Mouse (Mus musculus): ENCODE results near the gene Gucd1. TPM values are rescaled to one million over a fixed set of nuclear protein-coding genes. Genes with fewer than 3 reads are reported as not detected.

Gucd1 gene
- polyA plus RNA-seq (2012; rRNA removed): 31.5 and 31.6 TPM in 2 replicates

DNA sequence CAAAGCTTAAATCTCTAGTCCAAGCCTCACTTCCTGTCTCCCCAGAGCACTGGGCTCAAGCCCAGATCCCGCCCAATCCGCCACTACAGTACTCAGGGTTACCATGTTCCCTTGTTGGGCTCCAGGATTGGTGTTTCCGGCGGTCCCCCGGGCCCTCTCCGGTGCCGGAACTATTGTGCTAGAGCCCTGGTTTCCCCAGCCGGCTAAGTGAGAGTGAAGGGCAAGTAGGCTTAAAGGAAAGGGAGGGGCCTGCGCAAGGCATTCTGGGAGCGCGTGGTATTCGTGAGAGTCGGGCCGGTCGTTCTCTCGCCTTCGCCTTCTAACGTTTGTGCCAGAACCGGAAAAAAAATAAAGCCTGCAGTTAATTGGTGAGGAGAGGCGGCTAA is at the start of gene Gucd1:
Gene Gucd1 (minus strand): TSS at position 215 of the 386 bp plus-strand sequence.

DNA sequence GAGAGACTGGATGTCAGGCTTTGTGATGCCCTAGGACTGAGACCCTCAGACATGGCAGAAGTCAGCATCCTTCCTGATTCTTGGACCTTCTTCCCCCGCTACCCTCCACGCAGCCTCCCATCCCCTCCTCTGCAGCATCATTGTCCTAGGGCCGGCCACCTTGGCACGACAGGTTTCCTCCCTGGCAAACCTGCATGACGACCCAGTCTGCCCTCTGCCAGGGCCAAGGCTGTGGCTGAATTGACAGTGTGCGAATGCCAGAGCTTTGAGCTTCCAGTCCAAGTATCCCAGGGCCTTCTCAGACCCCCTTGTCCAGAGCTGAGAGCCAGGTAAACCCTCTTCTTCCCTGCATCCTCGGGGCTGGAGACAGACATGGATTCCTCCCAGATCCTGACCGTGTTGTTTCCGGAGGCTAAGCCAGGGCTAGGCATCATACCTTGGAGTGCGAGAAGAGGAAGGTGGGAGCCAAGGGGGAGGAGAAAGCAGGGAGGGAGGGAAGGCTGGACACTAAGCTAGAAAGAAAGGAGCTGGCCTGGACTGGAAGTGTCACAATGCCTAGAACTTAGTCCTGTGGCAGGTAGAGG is 43.4 kb upstream of the Gucd1 start, which contains the start of gene Ggt1:
Gene Ggt1 (plus strand): TSS at position 534 of the 584 bp plus-strand sequence.

DNA sequence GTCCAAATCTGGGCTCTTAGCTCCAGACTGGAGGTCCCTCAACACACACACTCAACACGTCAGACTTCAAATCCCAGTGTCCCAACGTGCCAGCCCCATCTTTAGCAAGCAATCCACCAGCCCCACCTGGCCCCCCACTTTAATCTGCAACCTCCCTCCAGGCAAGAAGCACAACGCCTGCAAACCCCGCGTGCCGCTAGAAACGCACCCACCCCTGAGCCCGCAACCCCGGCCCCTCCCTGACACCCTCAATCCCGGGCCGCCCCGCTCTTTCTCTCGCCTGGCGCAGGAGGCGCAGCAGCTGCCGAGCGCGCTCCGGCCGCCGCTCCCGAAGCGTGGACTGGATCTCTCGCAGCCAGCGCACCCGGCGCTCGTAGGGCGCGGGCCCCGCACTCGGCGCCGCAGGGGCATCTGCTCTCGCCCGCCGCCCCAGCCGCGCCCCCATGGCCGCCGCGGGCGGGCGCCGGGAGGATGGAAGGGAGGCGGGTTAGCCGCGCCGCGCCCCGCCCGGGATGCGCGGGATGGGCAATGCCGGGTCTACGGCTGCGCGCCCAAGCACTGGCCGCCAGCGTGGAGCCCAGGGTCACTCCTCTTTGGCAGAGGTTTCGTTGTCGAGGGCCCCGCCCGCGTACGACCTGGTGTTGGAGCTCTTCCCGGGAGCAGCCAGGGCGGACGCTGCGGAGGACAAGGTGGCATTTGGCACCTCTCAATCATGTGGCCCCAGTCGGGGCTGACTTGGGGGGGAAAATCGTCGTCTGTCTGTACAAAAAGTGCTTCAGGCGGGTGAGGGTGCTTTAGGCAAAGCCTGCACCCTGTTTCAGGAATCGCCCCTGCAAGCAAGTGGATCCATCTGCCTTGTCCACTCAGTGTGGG is 42.1 kb upstream of the Gucd1 start, which contains the start of gene Lrrc75b:
Gene Lrrc75b (minus strand): TSS at position 655 of the 873 bp plus-strand sequence.

DNA sequence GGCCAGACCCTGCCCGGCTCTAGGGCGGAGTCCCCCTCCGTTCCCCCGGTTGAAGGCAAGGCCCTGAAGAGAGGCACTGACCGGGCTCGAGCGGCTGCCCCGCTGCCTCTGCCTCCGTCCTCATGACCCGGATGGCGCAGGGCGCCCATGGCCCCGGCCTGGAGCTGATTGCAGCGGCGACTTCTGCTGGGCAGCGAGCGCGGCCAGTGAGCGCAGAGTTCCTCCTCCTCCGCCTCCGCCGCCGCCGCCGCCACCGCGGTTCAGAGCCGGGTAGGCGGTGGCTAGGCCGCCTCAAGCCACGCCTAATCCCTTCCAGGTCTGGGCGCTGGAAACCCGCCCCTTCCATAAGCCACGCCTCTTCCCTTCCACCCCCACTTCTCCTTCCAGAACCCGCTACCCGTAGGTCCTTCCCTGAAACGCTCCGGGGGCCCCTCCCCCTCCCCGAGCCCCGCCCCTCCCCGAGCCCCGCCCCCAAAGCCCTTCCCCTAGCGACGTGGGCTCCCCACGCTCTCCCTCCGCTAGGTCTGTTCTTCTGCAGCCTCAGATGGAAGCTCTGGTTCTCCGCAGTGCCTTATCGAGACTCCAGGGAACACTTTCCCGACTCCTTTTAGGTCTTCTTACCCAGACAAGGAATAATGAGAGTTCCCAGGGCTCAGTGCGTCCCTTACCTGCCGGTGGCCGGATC is 557 bp downstream of the Gucd1 start, which contains the start of gene Snrpd3:
Gene Snrpd3 (plus strand): TSS at position 479 of the 685 bp plus-strand sequence.

DNA sequence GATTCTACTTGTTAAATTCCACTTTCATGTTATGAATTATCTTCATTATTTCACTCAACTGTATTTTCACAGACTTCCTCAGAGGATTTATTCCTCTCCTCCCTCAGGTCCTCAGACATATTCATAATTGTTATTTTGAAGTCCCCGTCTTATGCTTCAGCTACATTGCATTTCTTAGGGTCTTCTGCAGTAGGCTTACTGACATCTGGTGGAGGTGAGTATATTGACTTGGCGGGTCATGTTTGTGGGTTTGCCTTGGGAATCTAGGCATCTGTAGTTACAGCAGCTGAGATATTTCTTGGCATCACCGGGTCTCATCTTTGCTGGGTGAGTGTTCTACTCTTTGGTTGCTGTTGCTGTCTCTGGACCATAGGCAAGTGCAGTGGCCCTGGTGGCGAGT is 116.8 kb downstream of the Gucd1 start, which contains the start of gene Upb1:
Gene Upb1 (plus strand): TSS at position 158 of the 400 bp plus-strand sequence.

DNA sequence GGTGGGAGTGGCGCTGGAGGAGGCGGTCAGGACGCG is 201.1 kb downstream of the Gucd1 start, which contains the start of gene Adora2a:
Gene Adora2a (plus strand): TSS at position 6 of the 36 bp plus-strand sequence.

Other genes with a start within 250 kb of the Gucd1 start
- gene Adora2a, start 201.1 kb downstream of the Gucd1 start, polyA plus RNA-seq (2012; rRNA removed): 5.8 and 7.4 TPM in 2 replicates
- 0.04 and 0.10 TPM in 2 replicates for gene Upb1, start 116.9 kb downstream of the Gucd1 start, polyA plus RNA-seq (2012; rRNA removed)
- 126 and 148 TPM in 2 replicates for gene Snrpd3, start 421 bp downstream of the Gucd1 start, polyA plus RNA-seq (2012; rRNA removed)
- 21.7 and 24.2 TPM in 2 replicates for gene Lrrc75b, start 42.4 kb upstream of the Gucd1 start, polyA plus RNA-seq (2012; rRNA removed)
- gene Ggt1, start 43.6 kb upstream of the Gucd1 start, polyA plus RNA-seq (2012; rRNA removed): 1.9 and 2.6 TPM in 2 replicates
- 5.9 and 8.0 TPM in 2 replicates for gene Ggt5, start 71.4 kb upstream of the Gucd1 start, polyA plus RNA-seq (2012; rRNA removed)
- 3.7 and 5.1 TPM in 2 replicates for gene Susd2, start 126.0 kb upstream of the Gucd1 start, polyA plus RNA-seq (2012; rRNA removed)
- 43.6 and 46.2 TPM in 2 replicates for gene Cabin1, start 246.4 kb upstream of the Gucd1 start, polyA plus RNA-seq (2012; rRNA removed)